Mouse (Mus musculus): Measurements from ENCODE around the gene Golt1a. TPM values are rescaled to one million over a fixed set of nuclear protein-coding genes. Genes with fewer than 3 reads are reported as not detected.

Gene Golt1a
- polyA plus RNA-seq, 1 experiment = 48.9 TPM

DNA sequence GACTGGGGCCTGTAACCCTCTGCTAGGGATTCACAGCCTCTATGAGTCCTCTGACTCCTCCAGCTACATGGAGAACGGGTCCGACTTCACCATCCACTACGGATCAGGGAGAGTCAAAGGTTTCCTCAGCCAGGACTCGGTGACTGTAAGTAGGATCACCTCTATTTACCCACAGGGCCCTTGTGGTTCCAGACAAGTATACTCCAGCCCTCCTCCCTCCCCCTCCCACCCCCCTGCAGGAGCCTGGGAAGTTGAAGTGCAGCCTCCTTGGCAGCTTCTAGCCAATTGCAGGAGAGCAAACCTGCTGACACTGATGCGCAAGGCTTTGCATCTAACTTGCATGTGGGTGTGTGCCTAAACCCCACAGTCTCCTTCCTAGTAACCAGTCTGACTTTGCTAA is 45.9 kb downstream of the Golt1a start:
- no peak overlapping the region for H3K4me3 ChIP-seq (ENCODE audit: low read depth, low read length)
- WGBS = 66% methylated on average over 5 of the region's 5 CpGs
- H3K4me1 ChIP-seq (ENCODE audit: control insufficient read depth, insufficient read depth, insufficient read length, low read length) = no peaks in the 10 kb centered on the region; the same call in 1 of the 2 replicates

DNA sequence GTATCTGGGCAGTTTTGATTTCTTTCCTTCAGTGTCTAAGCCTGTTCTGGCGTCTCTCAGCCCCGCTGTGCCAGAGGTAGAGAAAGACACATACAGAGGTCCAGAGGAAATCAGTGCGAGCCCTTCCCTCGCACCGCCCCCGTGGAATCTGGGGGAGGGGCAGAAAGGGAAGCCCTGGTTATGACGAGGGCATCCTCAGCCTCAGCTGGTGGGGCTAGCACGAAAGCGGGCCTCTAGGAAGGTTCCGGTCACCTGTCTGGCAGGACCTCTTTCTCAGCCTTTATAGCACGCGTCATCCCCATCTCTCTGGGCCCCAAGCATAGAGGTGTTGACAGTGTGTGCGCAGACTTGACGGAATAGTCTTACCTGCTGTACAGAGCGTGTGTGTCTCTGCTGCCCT is 46.3 kb downstream of the Golt1a start:
- H3K27me3 ChIP-seq (ENCODE audit: control insufficient read depth, insufficient read depth, low read length) = no peaks in the 10 kb centered on the region
- WGBS = 67% methylated on average over 15 of the region's 15 CpGs

More for the DNA sequence above, 45.9 kb downstream of the Golt1a start:
- Histone ChIP-seq H3K36me3 (ENCODE audit: control insufficient read depth, insufficient read depth, low read length) (no peaks in the 10 kb centered on the region), H3K27ac (ENCODE audit: insufficient read depth, low read depth, low read length) (no peak overlapping the region), H3K27me3 (ENCODE audit: control insufficient read depth, insufficient read depth, low read length) (no peaks in the 10 kb centered on the region)
- TF ChIP-seq CTCF (IDR thresholded peaks at IDR 0.05; ENCODE audit: extremely low read depth, insufficient read length, insufficient replicate concordance, low read depth, low read length) (no peak), POLR2A (IDR thresholded peaks at IDR 0.05; ENCODE audit: low read depth, low read length) (no peak)

DNA sequence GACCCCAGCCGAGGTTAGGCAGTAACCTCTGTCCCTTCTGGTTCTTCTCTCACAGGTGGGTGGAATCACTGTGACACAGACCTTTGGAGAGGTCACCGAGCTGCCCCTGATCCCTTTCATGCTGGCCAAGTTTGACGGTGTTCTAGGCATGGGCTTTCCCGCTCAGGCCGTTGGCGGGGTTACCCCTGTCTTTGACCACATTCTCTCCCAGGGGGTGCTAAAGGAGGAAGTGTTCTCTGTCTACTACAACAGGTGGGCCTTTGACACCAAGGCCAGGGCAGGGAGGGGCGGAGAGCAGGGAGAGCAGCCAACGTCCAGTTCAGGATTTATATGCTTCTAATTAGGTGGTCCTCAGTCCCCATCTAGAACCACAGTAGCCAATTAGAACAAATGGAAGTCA is 46.7 kb downstream of the Golt1a start:
- no peak overlapping the region for H3K4me3 ChIP-seq (ENCODE audit: low read depth, low read length)
- TF ChIP-seq POLR2A (IDR thresholded peaks at IDR 0.05; ENCODE audit: low read depth, low read length) = no peak
- no peak for TF ChIP-seq CTCF (IDR thresholded peaks at IDR 0.05; ENCODE audit: extremely low read depth, insufficient read length, insufficient replicate concordance, low read depth, low read length)
- 63% methylated on average over 8 of the region's 8 CpGs for WGBS
- H3K27me3 ChIP-seq (ENCODE audit: control insufficient read depth, insufficient read depth, low read length) = no peaks in the 10 kb centered on the region
- no peak overlapping the region for H3K27ac ChIP-seq (ENCODE audit: insufficient read depth, low read depth, low read length)
- no peaks in the 10 kb centered on the region; the same call in 1 of the 2 replicates for H3K4me1 ChIP-seq (ENCODE audit: control insufficient read depth, insufficient read depth, insufficient read length, low read length)
- no peaks in the 10 kb centered on the region for H3K36me3 ChIP-seq (ENCODE audit: control insufficient read depth, insufficient read depth, low read length)

More for the DNA sequence above, 46.3 kb downstream of the Golt1a start:
- TF ChIP-seq CTCF (IDR thresholded peaks at IDR 0.05; ENCODE audit: extremely low read depth, insufficient read length, insufficient replicate concordance, low read depth, low read length) = no peak
- TF ChIP-seq POLR2A (IDR thresholded peaks at IDR 0.05; ENCODE audit: low read depth, low read length) = no peak
- Histone ChIP-seq H3K4me1 (ENCODE audit: control insufficient read depth, insufficient read depth, insufficient read length, low read length) (no peaks in the 10 kb centered on the region; the same call in 1 of the 2 replicates), H3K27ac (ENCODE audit: insufficient read depth, low read depth, low read length) (no peak overlapping the region), H3K4me3 (ENCODE audit: low read depth, low read length) (no peak overlapping the region), H3K36me3 (ENCODE audit: control insufficient read depth, insufficient read depth, low read length) (no peaks in the 10 kb centered on the region)

DNA sequence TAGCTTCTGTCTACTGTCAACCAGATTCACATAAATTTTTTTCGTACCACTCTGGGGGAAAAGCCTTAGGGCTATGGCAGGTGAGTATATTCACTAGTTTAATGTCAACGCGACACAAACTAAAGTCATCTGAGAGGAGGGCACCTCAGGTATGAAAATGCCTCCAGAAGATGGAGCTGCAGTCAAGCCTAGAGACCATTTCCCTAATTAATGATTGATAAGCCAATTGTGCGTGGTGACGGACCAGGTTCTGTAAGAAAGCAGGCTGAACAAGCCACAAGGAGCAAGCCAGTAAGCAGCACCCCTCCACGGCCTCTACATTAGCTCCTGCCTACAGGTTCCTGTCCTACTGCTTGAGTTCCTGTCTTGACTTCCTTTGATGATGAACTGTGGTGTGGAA is 51.4 kb downstream of the Golt1a start:
- H3K27me3 ChIP-seq (ENCODE audit: control insufficient read depth, insufficient read depth, low read length) = peaks cover 12% of the 10 kb centered on the region
- H3K36me3 ChIP-seq (ENCODE audit: control insufficient read depth, insufficient read depth, low read length) = no peaks in the 10 kb centered on the region
- H3K4me3 ChIP-seq (ENCODE audit: low read depth, low read length) = no peak overlapping the region
- no peak overlapping the region for H3K27ac ChIP-seq (ENCODE audit: insufficient read depth, low read depth, low read length)
- 88% methylated on average over 6 of the region's 6 CpGs for WGBS
- H3K4me1 ChIP-seq (ENCODE audit: control insufficient read depth, insufficient read depth, insufficient read length, low read length) = peaks cover 8% of the 10 kb centered on the region
- TF ChIP-seq POLR2A (IDR thresholded peaks at IDR 0.05; ENCODE audit: low read depth, low read length) = no peak
- TF ChIP-seq CTCF (IDR thresholded peaks at IDR 0.05; ENCODE audit: extremely low read depth, insufficient read length, insufficient replicate concordance, low read depth, low read length) = no peak

DNA sequence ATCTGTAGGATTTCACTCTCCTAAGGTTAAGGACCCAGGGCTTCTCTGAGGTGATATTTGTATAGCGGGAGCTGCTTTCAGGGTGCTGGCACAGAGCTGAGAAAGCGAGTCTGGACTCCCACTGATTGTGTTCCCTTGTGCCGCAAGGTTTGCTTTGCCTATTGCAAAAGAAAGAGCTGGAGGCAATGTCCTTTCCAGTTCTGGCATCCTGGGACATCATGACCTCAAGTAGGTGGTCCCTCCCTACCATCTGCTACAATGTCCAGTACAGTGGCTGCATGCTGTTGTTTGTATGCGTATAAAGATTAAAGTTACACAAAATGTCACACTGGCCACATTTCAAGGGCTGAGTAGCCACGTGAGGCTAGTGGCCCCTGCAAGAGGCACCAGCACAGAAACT is 52.5 kb downstream of the Golt1a start:
- Histone ChIP-seq H3K27me3 (ENCODE audit: control insufficient read depth, insufficient read depth, low read length) (peaks cover 12% of the 10 kb centered on the region), H3K4me3 (ENCODE audit: low read depth, low read length) (no peak overlapping the region), H3K4me1 (ENCODE audit: control insufficient read depth, insufficient read depth, insufficient read length, low read length) (peaks cover 8% of the 10 kb centered on the region), H3K36me3 (ENCODE audit: control insufficient read depth, insufficient read depth, low read length) (no peaks in the 10 kb centered on the region), H3K27ac (ENCODE audit: insufficient read depth, low read depth, low read length) (no peak overlapping the region)
- TF ChIP-seq POLR2A (IDR thresholded peaks at IDR 0.05; ENCODE audit: low read depth, low read length) = no peak
- no peak for TF ChIP-seq CTCF (IDR thresholded peaks at IDR 0.05; ENCODE audit: extremely low read depth, insufficient read length, insufficient replicate concordance, low read depth, low read length)
- WGBS = 92% methylated on average over 5 of the region's 5 CpGs

DNA sequence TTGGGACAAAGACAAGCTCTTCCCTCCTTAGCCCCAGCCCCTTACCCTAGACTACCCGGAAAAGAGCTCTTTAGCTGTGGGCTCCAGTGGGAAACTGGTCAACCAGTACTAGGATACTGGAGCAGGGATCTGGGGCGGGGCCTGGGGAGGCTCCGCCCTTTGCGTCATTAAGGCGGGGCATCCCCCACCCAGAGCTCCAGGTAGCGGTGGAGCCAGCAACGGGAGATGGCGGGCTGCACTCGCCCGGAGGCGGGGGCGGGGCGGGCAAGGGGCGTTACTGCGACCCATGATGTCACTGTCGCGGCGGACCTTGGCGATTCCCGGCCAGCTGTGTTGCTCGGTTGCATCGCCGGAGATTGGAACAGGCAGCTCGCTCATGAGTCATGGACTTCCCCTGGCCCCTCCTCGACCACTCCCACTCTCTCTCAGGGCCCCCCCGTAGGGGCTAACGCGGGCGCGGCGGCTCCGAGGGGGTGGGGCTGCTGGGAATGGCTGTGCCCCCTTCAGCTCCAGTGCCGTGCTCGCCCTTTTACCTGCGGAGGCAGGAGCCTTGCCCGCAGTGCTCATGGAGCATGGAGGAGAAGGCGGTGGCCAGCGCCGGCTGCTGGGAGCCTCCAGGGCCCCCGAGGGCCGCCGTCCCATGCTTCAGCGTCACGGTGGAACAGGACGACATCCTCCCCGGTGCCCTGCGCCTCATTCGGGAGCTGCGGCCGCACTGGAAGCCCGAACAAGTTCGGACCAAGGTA is 53.8 kb downstream of the Golt1a start, which contains the start of gene Etnk2:
Gene Etnk2, plus strand, starts transcription at position 297 of the 746 bp plus-strand sequence.
- peaks cover 12% of the 10 kb centered on the region for H3K27me3 ChIP-seq (ENCODE audit: control insufficient read depth, insufficient read depth, low read length)
- peak within 1 kb of the TSS; percentile 74 for H3K4me3 ChIP-seq (ENCODE audit: low read depth, low read length)
- H3K36me3 ChIP-seq (ENCODE audit: control insufficient read depth, insufficient read depth, low read length) = no peaks in the 10 kb centered on the region
- 1% methylated on average over 52 of the region's 52 CpGs for WGBS
- no peak; the same call in 1 of the 2 replicates for TF ChIP-seq POLR2A (IDR thresholded peaks at IDR 0.05; ENCODE audit: low read depth, low read length)
- no peak for TF ChIP-seq CTCF (IDR thresholded peaks at IDR 0.05; ENCODE audit: extremely low read depth, insufficient read length, insufficient replicate concordance, low read depth, low read length)
- peaks cover 12% of the 10 kb centered on the region for H3K4me1 ChIP-seq (ENCODE audit: control insufficient read depth, insufficient read depth, insufficient read length, low read length)
- H3K27ac ChIP-seq (ENCODE audit: insufficient read depth, low read depth, low read length) = no peak within 1 kb of the TSS

DNA sequence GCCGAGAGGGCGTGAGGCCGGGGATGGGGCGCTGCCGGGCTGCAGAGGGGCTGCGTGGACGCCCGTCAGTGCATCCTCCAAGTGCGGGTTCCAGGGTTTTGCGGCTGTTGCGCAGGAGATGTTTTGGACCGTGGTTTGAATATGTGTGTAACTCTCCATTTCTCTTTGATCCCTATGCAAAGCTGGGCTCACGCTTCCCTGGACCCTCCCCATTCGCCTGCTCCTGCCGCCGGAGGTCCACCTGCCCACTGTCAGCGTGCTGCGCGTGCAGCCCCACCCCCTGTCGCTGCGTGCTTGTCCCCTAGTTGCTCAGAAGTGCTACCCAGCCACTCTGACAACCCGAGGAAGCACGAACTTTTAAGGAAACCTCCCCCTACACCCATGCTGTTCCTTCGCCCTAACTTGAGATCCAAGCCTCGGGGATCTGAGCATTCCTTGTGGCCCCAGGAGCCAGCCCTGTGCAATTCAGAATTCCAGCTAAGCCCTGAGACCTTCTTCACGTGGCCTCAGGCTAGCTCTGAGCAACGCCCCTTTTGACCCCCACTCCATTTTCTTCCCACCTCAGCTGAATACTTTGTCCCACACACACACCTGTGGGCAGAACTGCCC is 54.5 kb downstream of the Golt1a start:
- peak overlapping the region; percentile 74 for H3K4me3 ChIP-seq (ENCODE audit: low read depth, low read length)
- H3K27ac ChIP-seq (ENCODE audit: insufficient read depth, low read depth, low read length) = no peak overlapping the region
- WGBS = 7% methylated on average over 27 of the region's 27 CpGs
- peaks cover 12% of the 10 kb centered on the region for H3K27me3 ChIP-seq (ENCODE audit: control insufficient read depth, insufficient read depth, low read length)
- TF ChIP-seq CTCF (IDR thresholded peaks at IDR 0.05; ENCODE audit: extremely low read depth, insufficient read length, insufficient replicate concordance, low read depth, low read length) (no peak), POLR2A (IDR thresholded peaks at IDR 0.05; ENCODE audit: low read depth, low read length) (no peak)
- H3K4me1 ChIP-seq (ENCODE audit: control insufficient read depth, insufficient read depth, insufficient read length, low read length) = peaks cover 12% of the 10 kb centered on the region
- H3K36me3 ChIP-seq (ENCODE audit: control insufficient read depth, insufficient read depth, low read length) = no peaks in the 10 kb centered on the region
